Mouse (Mus musculus) left cerebral cortex, adult 2 months (tissue): ENCODE results near the gene Mid1. TPM values are rescaled to one million over a fixed set of nuclear protein-coding genes. Genes with fewer than 3 reads are reported as not detected.

ENCODE experiments used
- DNase-seq, 2 experiments: peaks; one replicate each; pipeline ENCODE4 v3.0.0; 2021 to 2022; ENCODE audit warnings: low spot score in 2 of 2, mixed read lengths in 1 of 2; ENCODE audit errors: extremely low spot score in 1 of 2
- H3K27ac ChIP-seq: fragments of 200-600 bp; 2 replicates; pipeline ENCODE4 v1.8.1; 2022
- H3K4me3 ChIP-seq: fragments of 200-600 bp; 2 replicates; pipeline ENCODE4 v1.8.1; 2022
- CTCF ChIP-seq: fragments of 200-600 bp; IDR thresholded peaks from 2 replicates; pipeline ENCODE4 v1.8.1; 2022; ENCODE audit warnings: antibody characterized with exemption, mild to moderate bottlenecking, moderate library complexity
- intact Hi-C: fragments of 180-260 bp; cut with DNase I; formaldehyde crosslinking; loops from one replicate; pipeline ENCODE4 v1.15.1; 2025
- long read RNA-seq, 2 experiments: library from polyadenylated mRNA; stranded (forward); transcript quantifications; one replicate each; pipeline ENCODE4 v2.0.0; 2021; ENCODE audit warnings: borderline mapping rate in 2 of 2
- total RNA-seq, 2 experiments: library from RNA; stranded (reverse); gene quantifications; 2 replicates each; pipeline ENCODE4 v1.2.3; 2021

The Mid1 gene
- 10 to 100 TPM; 19.7 to 24.5 TPM for total RNA-seq
- long read RNA-seq, experiment 1, partial matches to known transcripts = 0 of 12 reads
- long read RNA-seq, experiment 1, other reads (novel, unspliced or antisense) = 12 of 12 reads
- long read RNA-seq, experiment 2, partial matches to known transcripts = 1 of 2 reads
- long read RNA-seq, experiment 2, other reads (novel, unspliced or antisense) = 1 of 2 reads

DNA sequence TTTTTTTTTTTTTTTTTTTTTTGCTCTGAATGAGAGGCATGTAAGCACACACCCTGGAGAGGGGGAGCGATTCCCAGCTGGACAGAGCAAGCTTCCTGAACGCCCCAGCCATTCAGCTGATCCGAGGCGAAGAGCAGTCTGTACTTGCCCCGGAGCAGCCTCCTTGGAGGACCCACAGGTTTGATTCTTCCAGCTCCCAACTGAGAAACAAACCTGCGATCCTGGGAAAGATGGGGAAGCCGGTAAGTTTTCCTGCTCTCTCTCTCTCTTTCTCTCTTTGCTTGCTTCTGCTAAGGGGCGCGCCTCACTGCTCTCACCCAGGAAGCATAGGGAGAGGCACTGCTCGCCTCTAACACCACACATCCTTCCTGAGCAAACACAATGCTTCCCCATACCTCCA lies at the start of gene Mid1:
TSS of gene Mid1 (plus strand) at position 69 of the 400 bp plus-strand sequence.
- intact Hi-C loops = no loop called here
- no peak for TF ChIP-seq CTCF
- Histone ChIP-seq H3K27ac (no peak within 1 kb of the TSS), H3K4me3 (no peak within 1 kb of the TSS)
- no peak for DNase-seq

DNA sequence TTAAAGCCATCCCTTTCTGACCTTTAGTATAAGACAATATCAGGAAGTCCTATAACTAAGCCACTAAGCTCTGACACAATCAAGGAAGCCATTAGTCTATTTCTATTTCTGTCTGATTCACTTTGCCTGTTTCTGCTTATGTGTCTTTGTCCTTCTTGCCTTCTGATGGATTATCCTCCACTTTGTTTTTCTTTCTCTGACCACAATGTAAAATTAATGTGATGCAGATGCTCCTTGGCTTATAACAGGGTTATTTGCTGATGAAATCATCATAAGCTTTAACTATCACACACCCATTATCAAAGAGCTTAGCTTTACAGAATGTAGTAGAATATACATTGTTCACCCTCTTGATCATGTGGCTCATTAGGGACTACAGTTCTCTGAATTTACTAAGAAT lies 11.9 kb upstream of the Mid1 start:
- Histone ChIP-seq H3K27ac (no peak overlapping the region), H3K4me3 (no peak overlapping the region)
- intact Hi-C loops = no loop called here
- no peak for DNase-seq
- no peak for TF ChIP-seq CTCF

DNA sequence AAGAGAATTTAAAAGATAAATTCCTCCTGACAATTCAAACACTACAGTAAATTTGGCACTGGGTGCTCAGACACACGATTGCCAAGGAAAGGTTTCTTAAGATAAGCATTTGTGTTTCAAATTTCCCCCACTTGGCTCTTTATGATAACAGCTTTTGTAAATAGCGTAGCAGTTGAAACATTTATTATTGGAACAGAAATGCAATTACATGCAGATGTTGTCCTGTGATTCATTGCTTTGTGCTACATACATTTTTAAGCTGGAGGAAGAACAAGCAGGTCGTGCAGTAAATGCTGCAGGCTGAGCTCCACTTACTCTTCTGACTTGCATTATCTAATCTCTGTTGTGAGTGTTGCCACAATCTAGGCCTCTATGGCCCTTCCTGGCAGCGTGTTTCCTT lies 8.7 kb upstream of the Mid1 start:
- DNase-seq = no peak
- TF ChIP-seq CTCF = no peak
- Histone ChIP-seq H3K4me3 (no peak overlapping the region), H3K27ac (no peak overlapping the region)
- intact Hi-C loops = no loop called here

DNA sequence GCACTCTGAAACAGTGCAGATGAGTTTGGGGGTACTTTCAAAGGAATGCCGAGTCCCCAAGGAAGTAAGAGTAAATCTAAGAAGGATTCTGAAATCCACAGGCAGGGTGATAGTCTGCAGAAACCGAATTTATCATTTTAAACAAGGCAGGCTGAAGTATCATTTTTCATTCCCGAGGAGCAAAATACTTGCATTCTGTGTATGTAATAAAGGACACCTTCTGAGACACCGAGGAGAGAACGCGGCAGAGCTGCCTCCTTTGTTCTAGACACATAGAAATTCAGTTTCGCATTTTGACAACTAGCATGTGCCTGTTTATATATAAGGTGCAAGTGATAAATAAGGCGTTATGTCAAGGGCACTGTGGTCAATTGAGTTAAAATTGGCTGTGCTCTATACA lies 732 bp downstream of the Mid1 start:
- no peak for DNase-seq
- no peak overlapping the region for H3K27ac ChIP-seq
- no peak for TF ChIP-seq CTCF
- intact Hi-C loops = no loop called here
- no peak overlapping the region for H3K4me3 ChIP-seq

DNA sequence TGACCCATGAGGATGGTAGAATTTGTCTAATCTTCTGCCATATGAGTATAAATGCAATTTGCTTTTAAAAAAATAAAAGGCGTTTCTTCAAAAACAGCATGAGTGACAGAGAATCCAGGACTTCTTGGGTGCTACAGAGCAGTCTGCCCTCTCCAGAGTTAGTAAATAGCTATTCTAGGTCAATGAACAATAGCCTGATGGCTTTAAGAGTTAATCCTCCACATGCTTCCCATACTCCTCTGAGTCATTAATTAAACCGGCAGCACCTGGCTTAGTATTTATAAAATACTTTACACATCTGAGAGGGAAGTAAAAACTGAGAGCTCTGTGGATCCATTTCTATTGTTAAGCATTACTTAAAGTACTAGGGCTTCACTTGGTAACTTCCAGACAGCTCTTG lies 6.2 kb downstream of the Mid1 start:
- intact Hi-C loops = no loop called here
- no peak for TF ChIP-seq CTCF
- H3K4me3 ChIP-seq = no peak overlapping the region

DNA sequence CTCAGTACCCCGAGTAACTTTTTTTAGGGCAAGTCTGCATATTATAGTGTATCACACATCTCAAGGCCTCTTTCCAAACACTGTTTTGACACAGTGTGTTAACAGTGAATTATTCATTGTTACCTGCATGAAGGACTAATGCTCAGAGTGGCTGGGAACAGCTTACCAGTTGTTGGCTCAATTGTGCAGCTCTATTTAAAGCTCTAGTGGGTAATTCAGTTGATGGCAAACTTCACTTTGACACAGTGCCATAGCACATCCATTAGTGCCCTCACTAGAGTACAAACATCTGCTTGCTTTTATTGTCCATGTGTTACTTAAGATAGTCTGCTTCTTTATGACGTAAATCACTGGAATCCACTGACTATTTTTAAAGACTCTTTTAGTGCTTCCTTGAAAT lies 6.7 kb downstream of the Mid1 start:
- no peak overlapping the region for H3K27ac ChIP-seq
- TF ChIP-seq CTCF = no peak
- no peak overlapping the region for H3K4me3 ChIP-seq
- intact Hi-C loops = no loop called here
- no peak for DNase-seq

More for the DNA sequence above, 6.2 kb downstream of the Mid1 start:
- H3K27ac ChIP-seq = no peak overlapping the region
- no peak for DNase-seq

DNA sequence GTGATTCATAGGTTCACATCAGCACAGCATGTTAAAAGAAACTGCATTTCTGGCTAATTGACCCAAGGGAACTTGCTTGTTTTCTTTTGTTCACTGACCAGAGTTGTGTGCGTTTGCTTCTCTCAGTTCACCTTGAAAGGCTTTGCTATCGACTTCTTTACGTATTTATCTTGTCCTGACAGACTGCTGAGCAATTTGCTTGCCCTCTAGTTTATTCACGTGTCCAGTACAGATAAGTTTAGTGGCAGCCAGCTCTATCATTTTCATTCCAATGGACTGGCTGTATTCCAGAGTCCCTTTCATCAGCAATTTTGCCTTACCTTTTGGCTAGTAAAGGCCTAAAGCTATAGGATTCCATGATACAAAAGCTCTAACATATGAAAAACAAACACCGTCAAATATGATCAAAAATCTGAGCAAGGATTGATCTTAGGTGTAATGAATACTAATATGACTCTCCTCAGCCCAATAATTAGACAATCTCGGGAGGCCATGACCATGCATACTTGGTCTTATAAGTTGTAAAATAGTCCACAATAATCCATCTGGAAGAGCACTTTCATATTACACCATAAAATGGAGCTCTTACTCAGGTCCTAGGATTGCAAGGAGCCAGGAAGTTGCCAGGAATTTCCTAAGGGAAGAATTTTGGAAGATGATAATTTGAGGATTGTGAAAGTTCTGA lies 7.4 kb downstream of the Mid1 start:
- DNase-seq = no peak
- H3K27ac ChIP-seq = no peak overlapping the region
- no peak for TF ChIP-seq CTCF
- intact Hi-C loops = no loop called here
- H3K4me3 ChIP-seq = no peak overlapping the region

DNA sequence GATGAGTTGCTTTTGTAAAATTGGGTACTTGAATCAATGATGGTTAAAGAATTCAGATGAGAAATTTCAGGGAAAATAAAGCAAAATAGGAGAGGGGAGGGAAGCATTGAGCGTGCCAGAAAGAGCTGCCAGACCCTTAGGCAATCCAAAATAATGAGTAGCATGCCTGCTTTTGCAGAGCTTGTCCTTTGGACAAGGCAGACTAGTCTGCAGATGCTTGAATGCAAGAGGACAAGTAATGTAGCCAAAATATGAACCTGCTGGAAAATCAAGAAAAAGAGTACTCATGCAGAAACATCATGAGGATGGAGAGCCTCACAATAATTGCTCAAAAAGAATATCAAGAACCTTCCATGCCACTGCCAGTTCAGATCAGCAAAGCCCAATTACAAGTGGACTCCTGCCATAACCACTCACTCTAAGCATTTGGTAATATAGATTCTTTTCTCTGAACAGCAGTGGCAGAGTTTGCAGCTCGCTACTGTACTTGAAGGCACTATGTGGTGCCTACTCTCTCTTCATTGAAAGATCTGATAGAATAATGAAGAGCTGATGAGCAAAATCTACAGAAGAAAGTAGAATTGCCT lies 19.1 kb downstream of the Mid1 start:
- no peak for TF ChIP-seq CTCF
- intact Hi-C loops = no loop called here
- no peak overlapping the region for H3K4me3 ChIP-seq
- no peak overlapping the region for H3K27ac ChIP-seq
- no peak for DNase-seq

DNA sequence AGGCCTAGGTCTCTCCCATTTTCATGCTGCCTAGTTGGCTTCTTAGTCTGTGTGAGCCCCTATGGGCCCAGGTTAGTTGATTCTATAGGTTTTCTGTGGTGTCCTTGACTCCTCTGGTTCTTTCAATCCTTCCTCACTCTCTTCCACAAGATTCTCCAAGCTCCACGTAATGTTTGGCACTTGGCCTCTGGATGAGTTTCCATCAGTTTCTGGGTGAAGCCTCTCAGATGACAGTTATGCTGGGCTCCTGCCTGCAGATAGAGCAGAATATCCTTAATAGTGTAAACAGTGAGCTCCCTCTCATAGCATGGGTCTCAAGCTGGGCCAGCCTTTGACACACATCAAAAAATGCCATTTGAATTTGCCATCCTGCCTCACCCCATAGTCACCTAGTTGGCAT lies 38.5 kb downstream of the Mid1 start:
- intact Hi-C loops = no loop called here
- no peak for TF ChIP-seq CTCF
- H3K27ac ChIP-seq = no peak overlapping the region
- no peak overlapping the region for H3K4me3 ChIP-seq
- DNase-seq = no peak

DNA sequence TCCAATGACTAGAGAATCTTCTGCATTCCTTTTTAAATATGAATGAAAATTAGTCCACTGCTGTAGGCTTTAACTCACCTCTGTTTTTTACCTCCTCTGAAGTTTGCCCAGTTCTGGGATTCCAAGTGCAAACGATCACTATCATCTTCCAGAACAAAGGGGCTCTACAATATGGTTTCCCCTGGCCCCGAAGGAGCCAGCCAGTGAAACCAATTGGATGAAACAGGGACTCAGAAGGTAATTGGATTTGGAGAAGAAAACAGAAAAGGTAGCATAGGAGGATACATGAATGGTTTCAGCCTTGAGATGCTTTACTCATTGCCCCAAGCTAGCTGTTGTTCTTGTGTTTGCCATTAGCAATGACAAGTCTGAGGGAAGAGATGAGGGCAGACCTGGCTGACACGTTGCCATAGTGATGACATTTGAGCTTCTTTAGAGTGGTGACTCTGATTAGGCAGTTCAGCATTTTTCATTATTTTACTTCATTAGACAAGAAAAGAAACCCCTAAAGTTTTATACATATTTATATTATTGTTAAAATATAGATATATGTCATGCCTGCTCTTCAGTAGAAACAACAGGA lies 50.5 kb downstream of the Mid1 start:
- intact Hi-C loops = no loop called here
- Histone ChIP-seq H3K4me3 (no peak overlapping the region), H3K27ac (no peak overlapping the region)
- TF ChIP-seq CTCF = no peak
- no peak for DNase-seq

DNA sequence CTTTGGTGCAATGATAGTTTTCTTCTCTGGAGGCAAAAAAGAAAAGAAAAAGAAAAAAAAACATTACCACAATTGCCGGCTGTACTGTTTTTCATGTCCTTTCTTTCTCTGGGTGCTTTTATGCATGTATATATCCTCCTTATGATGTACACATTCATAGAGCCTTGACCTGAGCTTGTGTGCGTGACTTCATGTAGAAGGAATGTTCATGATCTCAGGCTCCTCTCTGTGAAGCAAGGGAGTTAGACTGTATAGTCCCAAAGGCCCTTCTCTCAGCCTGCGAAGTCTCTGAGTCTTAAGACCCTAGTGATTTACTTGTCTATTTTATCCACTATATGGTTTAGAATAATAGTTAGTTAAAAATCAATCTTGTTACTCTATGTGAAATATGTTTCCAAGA lies 73.0 kb downstream of the Mid1 start:
- Histone ChIP-seq H3K4me3 (no peak overlapping the region), H3K27ac (no peak overlapping the region)
- DNase-seq = no peak
- no peak for TF ChIP-seq CTCF
- intact Hi-C loops = no loop called here

DNA sequence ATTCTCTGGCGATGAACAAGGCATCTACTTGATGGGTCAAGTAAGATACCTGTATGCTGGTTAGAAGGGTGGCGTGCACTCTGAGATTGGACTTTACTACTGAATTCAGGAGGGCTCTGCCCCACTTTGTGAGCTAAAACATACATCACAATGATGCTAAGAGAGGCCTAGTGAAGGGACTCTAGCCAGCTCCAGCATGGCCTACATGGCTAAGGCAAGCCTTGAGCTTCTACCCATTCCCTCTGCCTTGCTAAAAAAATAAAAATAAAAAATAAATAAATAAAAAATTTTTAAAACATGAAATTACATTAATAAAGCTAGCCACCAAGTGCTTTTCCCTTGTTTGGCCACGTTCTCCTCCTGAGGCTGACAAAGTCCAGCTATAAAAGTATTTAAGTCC lies 94.5 kb downstream of the Mid1 start, which contains the start of gene 4933400A11Rik:
TSS of gene 4933400A11Rik (minus strand) at position 101 of the 400 bp plus-strand sequence.
- no peak for TF ChIP-seq CTCF
- no peak within 1 kb of the TSS for H3K4me3 ChIP-seq
- no peak for DNase-seq
- no peak within 1 kb of the TSS for H3K27ac ChIP-seq
- intact Hi-C loops = no loop called here

DNA sequence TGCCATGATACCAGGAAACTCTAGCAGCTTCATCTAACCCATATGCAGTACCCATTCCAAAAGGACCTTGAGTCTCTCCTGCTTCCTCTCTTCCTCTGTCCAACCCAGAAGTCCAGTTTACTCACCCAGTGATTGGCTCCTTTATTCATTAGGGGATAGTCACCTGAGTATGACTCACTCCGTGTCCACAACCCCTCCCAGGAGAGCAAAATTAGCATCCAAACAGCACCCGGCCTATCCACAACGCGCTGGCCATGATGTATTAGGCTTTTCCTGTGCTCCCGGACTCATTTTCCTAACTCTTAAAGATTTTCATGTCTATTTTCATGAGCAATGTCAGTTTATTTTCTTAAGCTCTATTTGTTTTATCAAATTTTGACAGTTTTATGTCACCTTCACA lies 104.7 kb downstream of the Mid1 start:
- Histone ChIP-seq H3K4me3 (no peak overlapping the region), H3K27ac (no peak overlapping the region)
- no peak for DNase-seq
- TF ChIP-seq CTCF = no peak
- intact Hi-C loops = no loop called here
